Mouse (Mus musculus) cortical plate, adult 2 months (tissue): ENCODE data around the gene Rasgef1c.

Source experiments
- CTCF ChIP-seq: fragments of 200-500 bp; IDR thresholded peaks from 2 replicates; pipeline ENCODE4 v1.5.1; 2011; ENCODE audit warnings: mild to moderate bottlenecking, control low read depth, low read length; ENCODE audit not compliant: insufficient read depth; ENCODE audit errors: extremely low read depth
- POLR2A ChIP-seq: fragments of 200-500 bp; IDR thresholded peaks from 2 replicates; pipeline ENCODE4 v1.6.1; 2011; ENCODE audit warnings: mild to moderate bottlenecking, low read length, control low read depth; ENCODE audit not compliant: insufficient read depth; ENCODE audit errors: extremely low read depth

GRCm38 (mm10) chr11:49926183-49926582 lies 24.5 kb downstream of the Rasgef1c start:
- TF ChIP-seq CTCF (no peak), POLR2A (no peak)
